Mouse (Mus musculus) heart, adult 11 months (tissue): ENCODE measurements around the gene Pepd.
A peak's percentile ranks its signal among the peaks of the same experiment; 100 is the strongest.

Experiments used
- DNase-seq: peaks from one replicate; pipeline ENCODE4 v3.0.0; 2022

Pepd gene

GRCm38 (mm10) chr7:34911919-34912897, at the start of gene Pepd:
Gene Pepd, plus strand, starts transcription at chr7:34912379.
- peak; percentile 99 for DNase-seq

- DNase-seq = no peak
Measured at GRCm38 (mm10) chr7:34867289-34867688, 44.9 kb upstream of the Pepd start.

GRCm38 (mm10) chr7:34869693-34870092, 42.5 kb upstream of the Pepd start:
- no peak for DNase-seq

GRCm38 (mm10) chr7:34876787-34877186, 35.4 kb upstream of the Pepd start:
- DNase-seq = no peak

- DNase-seq = no peak
Measured at GRCm38 (mm10) chr7:34877820-34878219, 34.4 kb upstream of the Pepd start.

- DNase-seq = no peak
Measured at GRCm38 (mm10) chr7:34888441-34888840, 23.7 kb upstream of the Pepd start.

GRCm38 (mm10) chr7:34888891-34889290, 23.3 kb upstream of the Pepd start:
- DNase-seq = no peak

GRCm38 (mm10) chr7:34892845-34893244, 19.3 kb upstream of the Pepd start:
- DNase-seq = no peak

- no peak for DNase-seq
Measured at GRCm38 (mm10) chr7:34896461-34896860, 15.7 kb upstream of the Pepd start.

- no peak for DNase-seq
Measured at GRCm38 (mm10) chr7:34897058-34897457, 15.1 kb upstream of the Pepd start.

- DNase-seq = no peak
Measured at GRCm38 (mm10) chr7:34910096-34911066, 1.8 kb upstream of the Pepd start.

- DNase-seq = peak; percentile 87
Measured at GRCm38 (mm10) chr7:34913956-34914355, 1.8 kb downstream of the Pepd start.

- DNase-seq = peak; percentile 64
Measured at GRCm38 (mm10) chr7:34915555-34915954, 3.4 kb downstream of the Pepd start.

GRCm38 (mm10) chr7:34917558-34917957, 5.4 kb downstream of the Pepd start:
- peak; percentile 78 for DNase-seq

GRCm38 (mm10) chr7:34917998-34918397, 5.8 kb downstream of the Pepd start:
- DNase-seq = no peak

- DNase-seq = peak; percentile 99
Measured at GRCm38 (mm10) chr7:34918416-34918815, 6.2 kb downstream of the Pepd start.

GRCm38 (mm10) chr7:34919054-34919453, 6.9 kb downstream of the Pepd start:
- no peak for DNase-seq

GRCm38 (mm10) chr7:34919809-34920208, 7.6 kb downstream of the Pepd start:
- peak; percentile 90 for DNase-seq

- no peak for DNase-seq
Measured at GRCm38 (mm10) chr7:34925208-34925607, 13.0 kb downstream of the Pepd start.

- no peak for DNase-seq
Measured at GRCm38 (mm10) chr7:34925956-34926355, 13.8 kb downstream of the Pepd start.

- DNase-seq = peak; percentile 96
Measured at GRCm38 (mm10) chr7:34929614-34930262, 17.6 kb downstream of the Pepd start.

- DNase-seq = peak; percentile 95
Measured at GRCm38 (mm10) chr7:34930263-34930757, 18.1 kb downstream of the Pepd start.

- DNase-seq = no peak
Measured at GRCm38 (mm10) chr7:34932631-34933030, 20.5 kb downstream of the Pepd start.
